Mouse (Mus musculus) C2C12 (cell line): ENCODE data around the gene Sorcs2.

Experiments
- CEBPB ChIP-seq: IDR thresholded peaks from one replicate; pipeline ENCODE4 v1.6.1; 2011; ENCODE audit warnings: low read depth, mild to moderate bottlenecking, control low read depth, moderate library complexity
- CTCF ChIP-seq: IDR thresholded peaks from one replicate; pipeline ENCODE4 v1.5.1; 2011; ENCODE audit not compliant: control insufficient read depth, insufficient read depth, insufficient read length
- FOSL1 ChIP-seq: IDR thresholded peaks from one replicate; pipeline ENCODE4 v1.8.0; 2011; ENCODE audit warnings: mild to moderate bottlenecking, low read length; ENCODE audit not compliant: poor library complexity, insufficient read depth, severe bottlenecking
- MAX ChIP-seq: IDR thresholded peaks from one replicate; pipeline ENCODE4 v1.6.1; 2011; ENCODE audit warnings: mild to moderate bottlenecking, control low read depth
- MYOD1 ChIP-seq: IDR thresholded peaks from one replicate; pipeline ENCODE4 v1.6.1; 2011; ENCODE audit warnings: low read depth; ENCODE audit not compliant: control insufficient read depth, insufficient read length
- USF1 ChIP-seq: IDR thresholded peaks from one replicate; pipeline ENCODE4 v1.6.1; 2011; ENCODE audit warnings: low read depth, mild to moderate bottlenecking, control low read depth, moderate library complexity

DNA sequence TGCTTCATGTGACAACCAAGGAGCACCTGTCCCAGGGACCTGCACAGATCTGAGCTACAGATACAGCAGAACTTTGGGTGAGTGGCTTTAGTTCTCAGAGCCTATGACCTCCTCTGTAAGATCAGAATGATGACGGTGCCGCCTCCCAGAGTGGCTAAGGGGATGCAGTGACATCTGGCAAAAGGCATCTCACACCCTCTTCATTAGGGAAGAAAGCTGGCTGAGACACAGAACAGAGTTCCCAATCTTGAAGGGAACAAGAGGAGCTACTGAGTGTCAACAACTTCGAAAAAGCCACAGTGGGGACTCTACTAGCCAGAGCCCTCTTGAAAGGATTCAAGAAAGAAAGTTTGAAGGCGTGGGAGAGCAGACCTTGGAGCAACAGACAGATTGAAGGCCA lies 100.7 kb downstream of the Sorcs2 start:
- TF ChIP-seq CTCF (no peak), USF1 (no peak), MYOD1 (no peak), FOSL1 (no peak), MAX (no peak), CEBPB (no peak)
